Mouse (Mus musculus): ENCODE measurements around the gene Gab2. TPM values are rescaled to one million over a fixed set of nuclear protein-coding genes. Genes with fewer than 3 reads are reported as not detected.

Gab2 gene
- polyA plus RNA-seq, 1 experiment from 2014 or later: 15.2 TPM

DNA sequence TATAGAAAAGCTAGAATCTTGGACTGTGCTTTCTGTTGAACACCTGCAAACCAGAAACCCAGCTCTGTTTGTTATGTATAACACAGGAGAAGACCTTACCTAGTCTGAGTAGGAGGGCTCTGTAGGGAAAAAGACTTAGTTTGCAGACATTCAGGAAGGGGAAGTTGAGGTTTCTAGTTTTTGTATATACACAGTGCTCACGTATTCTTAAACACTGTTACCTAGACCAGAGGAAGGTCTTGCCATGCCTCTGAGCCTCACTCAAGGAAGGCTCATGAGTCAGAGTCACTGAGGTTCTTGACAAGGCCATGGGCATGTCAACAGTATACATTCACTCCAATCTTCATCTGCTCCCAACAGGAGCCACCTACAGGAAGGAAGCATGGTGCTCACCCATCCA lies 189.7 kb downstream of the Gab2 start:
- H3K9me3 ChIP-seq (replicated peaks): no peaks in the 10 kb centered on the region
- no peak overlapping the region for H3K4me2 ChIP-seq
- H3K27ac ChIP-seq (replicated peaks): no peak overlapping the region
- WGBS: 92% methylated on average over 1 of the region's 1 CpGs
- no peaks in the 10 kb centered on the region for H3K4me1 ChIP-seq
- no peaks in the 10 kb centered on the region for H3K27me3 ChIP-seq (replicated peaks)
- ATAC-seq (ENCODE audit: low FRiP score): no peak
- no peak overlapping the region for H3K4me3 ChIP-seq (replicated peaks)
- H3K9ac ChIP-seq (replicated peaks): no peak overlapping the region
- H3K36me3 ChIP-seq: 0 out of 2 replicates have a peak, but pooled peaks cover 3% of the 10 kb centered on the region

DNA sequence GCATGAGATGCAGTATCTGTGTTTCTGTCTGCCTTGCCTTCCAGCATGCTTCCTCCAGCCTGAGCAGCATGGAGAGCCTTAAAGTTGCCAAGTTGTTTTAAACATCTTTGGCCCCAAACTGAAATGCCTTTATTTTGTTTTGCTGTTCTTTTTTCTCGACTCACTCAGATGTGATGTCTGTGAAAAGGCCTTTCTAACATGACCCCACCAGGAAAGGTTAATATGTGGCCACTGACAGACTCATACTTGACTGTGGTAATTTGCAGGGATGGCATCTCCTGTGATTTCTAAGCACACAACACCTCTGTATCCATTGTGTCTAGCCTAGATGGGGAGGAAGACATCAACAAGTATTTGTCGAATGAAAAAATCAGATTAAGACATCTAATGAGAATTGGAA lies 215.6 kb downstream of the Gab2 start:
- no peaks in the 10 kb centered on the region for H3K4me1 ChIP-seq
- no peak for ATAC-seq (ENCODE audit: low FRiP score)
- no peak overlapping the region for H3K4me2 ChIP-seq
- no peaks in the 10 kb centered on the region for H3K9me3 ChIP-seq (replicated peaks)
- no peak overlapping the region for H3K4me3 ChIP-seq (replicated peaks)
- peaks cover 12% of the 10 kb centered on the region for H3K36me3 ChIP-seq
- 60% methylated on average over 2 of the region's 2 CpGs for WGBS
- H3K27me3 ChIP-seq (replicated peaks): no peaks in the 10 kb centered on the region
- no peak overlapping the region for H3K9ac ChIP-seq (replicated peaks)
- H3K27ac ChIP-seq (replicated peaks): no peak overlapping the region

DNA sequence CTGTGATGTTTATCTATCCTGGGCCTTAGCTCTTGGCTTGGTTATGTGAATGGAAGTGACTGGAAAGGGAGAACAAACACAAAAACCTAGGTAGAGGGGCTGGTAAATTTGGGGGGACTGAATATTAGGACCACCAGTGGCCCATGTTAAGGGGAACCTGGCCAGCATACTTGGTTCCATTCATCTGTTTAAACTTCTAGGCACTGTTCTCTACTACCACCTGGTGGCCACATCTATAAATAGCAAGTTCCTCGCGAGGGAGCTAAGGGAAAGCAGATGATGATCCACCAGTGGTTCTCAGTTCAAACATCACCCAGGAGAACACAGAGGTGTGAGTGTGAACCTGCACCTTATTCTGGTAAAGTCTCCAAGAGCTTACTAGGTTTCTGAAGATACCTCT lies 216.1 kb downstream of the Gab2 start:
- H3K36me3 ChIP-seq: peaks cover 16% of the 10 kb centered on the region
- H3K4me3 ChIP-seq (replicated peaks): no peak overlapping the region
- H3K4me1 ChIP-seq: no peaks in the 10 kb centered on the region
- H3K27ac ChIP-seq (replicated peaks): no peak overlapping the region
- H3K9me3 ChIP-seq (replicated peaks): no peaks in the 10 kb centered on the region
- H3K4me2 ChIP-seq: no peak overlapping the region
- peak; percentile 53 for ATAC-seq (ENCODE audit: low FRiP score)
- no peak overlapping the region for H3K9ac ChIP-seq (replicated peaks)
- WGBS: 2% methylated on average over 2 of the region's 2 CpGs
- H3K27me3 ChIP-seq (replicated peaks): no peaks in the 10 kb centered on the region

DNA sequence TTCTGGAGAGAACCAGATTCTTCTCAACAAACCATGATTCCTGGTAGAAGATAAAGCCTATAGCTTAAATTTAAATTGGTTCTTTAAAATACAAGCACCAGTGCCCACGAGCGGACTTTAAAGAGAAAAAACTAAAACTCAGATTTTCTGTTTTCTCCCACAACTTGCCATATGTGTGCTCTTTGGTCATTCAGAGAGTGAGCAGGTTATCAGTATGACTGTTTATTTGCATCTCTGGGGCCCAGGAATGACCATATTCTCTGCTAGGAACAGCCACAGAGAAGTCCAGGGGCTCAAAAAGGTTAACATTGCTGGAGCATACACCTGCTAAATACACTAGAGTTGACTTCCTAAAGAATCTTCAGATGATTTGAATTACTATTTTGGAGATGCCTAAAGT lies 216.9 kb downstream of the Gab2 start:
- Histone ChIP-seq H3K4me2 (no peak overlapping the region), H3K36me3 (peaks cover 25% of the 10 kb centered on the region), H3K27me3 (replicated peaks) (no peaks in the 10 kb centered on the region), H3K9ac (replicated peaks) (no peak overlapping the region), H3K4me1 (no peaks in the 10 kb centered on the region), H3K9me3 (replicated peaks) (no peaks in the 10 kb centered on the region), H3K4me3 (replicated peaks) (no peak overlapping the region), H3K27ac (replicated peaks) (no peak overlapping the region)
- 94% methylated on average over 2 of the region's 2 CpGs for WGBS
- no peak for ATAC-seq (ENCODE audit: low FRiP score)

DNA sequence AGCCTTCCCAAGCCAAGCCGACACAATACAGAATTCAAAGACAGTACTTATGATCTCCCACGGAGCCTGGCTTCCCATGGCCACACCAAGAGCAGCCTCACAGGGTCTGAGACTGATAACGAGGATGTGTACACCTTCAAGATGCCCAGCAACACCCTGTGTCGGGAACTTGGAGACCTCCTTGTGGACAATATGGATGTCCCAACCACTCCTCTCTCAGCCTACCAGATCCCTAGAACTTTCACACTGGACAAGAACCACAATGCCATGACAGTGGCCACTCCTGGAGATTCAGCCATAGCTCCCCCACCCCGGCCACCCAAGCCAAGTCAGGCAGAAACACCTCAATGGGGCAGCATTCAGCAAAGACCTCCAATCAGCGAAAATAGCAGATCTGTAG lies 217.6 kb downstream of the Gab2 start:
- H3K4me1 ChIP-seq: no peaks in the 10 kb centered on the region
- H3K9me3 ChIP-seq (replicated peaks): no peaks in the 10 kb centered on the region
- H3K9ac ChIP-seq (replicated peaks): no peak overlapping the region
- H3K4me3 ChIP-seq (replicated peaks): no peak overlapping the region
- H3K36me3 ChIP-seq: peaks cover 31% of the 10 kb centered on the region
- WGBS: 89% methylated on average over 6 of the region's 6 CpGs
- no peaks in the 10 kb centered on the region for H3K27me3 ChIP-seq (replicated peaks)
- no peak overlapping the region for H3K27ac ChIP-seq (replicated peaks)
- no peak for ATAC-seq (ENCODE audit: low FRiP score)
- H3K4me2 ChIP-seq: no peak overlapping the region

DNA sequence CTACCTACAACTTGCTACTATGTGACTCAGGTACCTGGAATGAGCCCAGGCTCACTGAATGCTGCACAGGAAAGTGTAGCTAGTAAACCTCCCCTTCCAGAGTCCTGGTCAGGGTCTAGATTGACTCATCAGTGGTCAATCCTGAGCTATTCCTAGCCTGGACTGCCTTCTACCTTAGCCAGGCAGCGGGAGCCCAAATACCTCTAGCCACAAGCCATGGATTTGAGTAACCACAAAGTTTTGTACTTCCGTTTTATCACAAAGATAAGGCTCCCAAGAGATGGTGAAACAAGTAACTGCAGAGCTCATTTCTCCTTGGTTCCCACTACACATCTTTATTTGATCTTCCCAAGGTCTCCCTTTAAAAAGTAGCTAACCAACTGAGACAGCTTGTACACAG lies 219.5 kb downstream of the Gab2 start:
- Histone ChIP-seq H3K9me3 (replicated peaks) (no peaks in the 10 kb centered on the region), H3K9ac (replicated peaks) (no peak overlapping the region), H3K27ac (replicated peaks) (no peak overlapping the region), H3K4me2 (no peak overlapping the region), H3K36me3 (peaks cover 49% of the 10 kb centered on the region), H3K4me1 (no peaks in the 10 kb centered on the region), H3K27me3 (replicated peaks) (no peaks in the 10 kb centered on the region), H3K4me3 (replicated peaks) (no peak overlapping the region)
- ATAC-seq (ENCODE audit: low FRiP score): no peak
- 86% methylated on average over 2 of the region's 2 CpGs for WGBS

DNA sequence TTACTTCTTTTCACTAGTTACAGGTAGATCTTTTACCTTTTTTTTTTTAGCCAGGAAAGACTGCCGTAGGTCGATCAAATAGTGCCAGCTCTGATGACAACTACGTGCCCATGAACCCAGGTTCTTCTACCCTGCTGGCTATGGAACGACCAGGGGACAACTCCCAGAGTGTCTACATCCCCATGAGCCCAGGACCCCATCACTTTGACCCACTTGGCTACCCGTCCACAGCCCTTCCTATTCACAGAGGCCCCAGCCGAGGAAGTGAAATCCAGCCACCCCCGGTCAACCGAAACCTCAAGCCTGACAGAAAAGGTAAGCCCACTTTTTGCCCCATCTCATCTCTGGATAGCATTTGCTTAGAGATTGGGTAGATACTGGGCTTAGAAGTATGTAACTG lies 219.9 kb downstream of the Gab2 start:
- no peak overlapping the region for H3K27ac ChIP-seq (replicated peaks)
- 90% methylated on average over 8 of the region's 8 CpGs for WGBS
- no peaks in the 10 kb centered on the region for H3K4me1 ChIP-seq
- H3K36me3 ChIP-seq: peaks cover 49% of the 10 kb centered on the region
- no peak overlapping the region for H3K9ac ChIP-seq (replicated peaks)
- H3K27me3 ChIP-seq (replicated peaks): no peaks in the 10 kb centered on the region
- ATAC-seq (ENCODE audit: low FRiP score): no peak
- H3K9me3 ChIP-seq (replicated peaks): no peaks in the 10 kb centered on the region
- H3K4me3 ChIP-seq (replicated peaks): no peak overlapping the region
- no peak overlapping the region for H3K4me2 ChIP-seq

DNA sequence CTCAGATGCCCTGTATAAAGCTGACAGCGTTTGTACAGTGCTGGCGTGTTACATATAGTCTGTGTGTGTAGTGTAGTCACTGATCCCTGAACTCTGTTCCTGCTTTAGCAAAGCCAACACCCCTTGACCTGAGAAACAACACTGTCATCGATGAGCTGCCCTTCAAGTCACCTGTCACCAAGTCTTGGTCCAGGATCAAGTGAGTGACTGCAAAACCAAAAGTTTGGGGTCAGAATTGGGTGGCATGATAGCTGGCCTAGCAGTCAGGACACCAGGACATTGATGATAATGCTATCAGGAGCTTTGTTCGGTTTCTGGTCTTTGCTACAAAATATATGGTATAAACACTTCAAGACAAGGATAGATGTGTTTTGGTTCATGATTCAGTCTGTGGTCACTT lies 220.9 kb downstream of the Gab2 start:
- H3K4me1 ChIP-seq: no peaks in the 10 kb centered on the region
- H3K4me3 ChIP-seq (replicated peaks): no peak overlapping the region
- H3K4me2 ChIP-seq: no peak overlapping the region
- no peaks in the 10 kb centered on the region for H3K9me3 ChIP-seq (replicated peaks)
- peaks cover 56% of the 10 kb centered on the region for H3K36me3 ChIP-seq
- H3K9ac ChIP-seq (replicated peaks): no peak overlapping the region
- no peak overlapping the region for H3K27ac ChIP-seq (replicated peaks)
- no peak for ATAC-seq (ENCODE audit: low FRiP score)
- 94% methylated on average over 4 of the region's 4 CpGs for WGBS
- no peaks in the 10 kb centered on the region for H3K27me3 ChIP-seq (replicated peaks)

DNA sequence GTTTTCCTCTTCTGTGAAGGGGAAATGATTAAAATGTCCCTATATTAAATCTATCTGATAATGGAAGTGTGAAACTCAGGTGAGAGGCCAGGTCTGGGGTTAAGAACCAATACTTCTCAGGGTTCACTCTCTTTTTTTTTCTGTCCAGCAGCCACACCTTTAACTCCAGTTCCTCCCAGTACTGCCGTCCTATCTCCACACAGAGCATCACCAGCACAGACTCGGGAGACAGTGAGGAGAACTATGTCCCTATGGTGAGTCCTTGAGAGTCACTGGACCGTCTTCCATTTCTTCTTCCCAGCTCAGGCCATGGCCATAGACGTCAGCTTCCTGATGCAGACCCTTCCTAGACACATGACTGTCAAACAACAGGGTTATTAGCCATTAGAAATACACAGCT lies 221.5 kb downstream of the Gab2 start:
- H3K4me2 ChIP-seq: no peak overlapping the region
- H3K36me3 ChIP-seq: peaks cover 60% of the 10 kb centered on the region
- H3K27me3 ChIP-seq (replicated peaks): no peaks in the 10 kb centered on the region
- no peaks in the 10 kb centered on the region for H3K4me1 ChIP-seq
- WGBS: 94% methylated on average over 4 of the region's 4 CpGs
- ATAC-seq (ENCODE audit: low FRiP score): no peak
- H3K4me3 ChIP-seq (replicated peaks): no peak overlapping the region
- H3K27ac ChIP-seq (replicated peaks): no peak overlapping the region
- no peak overlapping the region for H3K9ac ChIP-seq (replicated peaks)
- no peaks in the 10 kb centered on the region for H3K9me3 ChIP-seq (replicated peaks)

DNA sequence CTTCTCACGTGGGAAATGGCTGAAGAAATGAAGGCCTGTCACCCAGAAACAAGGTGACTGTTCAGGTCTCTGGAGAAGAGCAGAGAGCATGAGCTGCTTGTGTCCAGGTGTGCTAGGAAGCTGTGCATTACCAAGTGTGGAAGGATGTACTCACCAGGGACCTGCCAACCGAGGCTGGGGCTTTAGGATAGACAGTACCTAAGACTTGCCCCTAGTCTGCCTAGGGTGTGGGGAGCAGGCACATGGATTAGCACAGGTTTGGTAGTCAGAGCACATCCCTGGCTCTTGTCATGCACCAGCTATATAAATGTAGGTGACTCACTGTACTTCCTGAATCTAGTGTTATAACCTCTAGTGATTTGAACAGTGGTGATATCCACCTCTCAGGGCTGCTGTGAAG lies 222.2 kb downstream of the Gab2 start:
- WGBS: 83% methylated on average over 2 of the region's 2 CpGs

DNA sequence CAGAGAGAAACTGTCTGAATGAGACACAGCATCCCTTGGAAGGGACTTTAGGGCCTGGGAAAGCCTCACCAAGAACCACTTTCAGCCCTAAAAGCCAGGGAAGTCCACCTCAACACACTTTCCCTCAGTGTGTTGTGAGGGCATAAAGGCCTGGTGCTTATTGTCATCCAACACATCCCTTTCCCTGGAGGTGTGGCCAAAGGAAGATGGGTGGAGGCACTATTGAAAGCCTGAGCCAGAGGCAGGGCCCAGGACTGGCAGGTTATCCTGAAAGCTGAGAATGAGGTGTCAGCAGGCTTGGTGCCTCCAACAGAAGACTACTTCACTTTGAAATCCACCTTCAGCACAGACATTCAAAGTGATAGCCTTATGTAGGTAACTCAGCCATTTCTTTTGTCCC lies 223.1 kb downstream of the Gab2 start:
- no peak overlapping the region for H3K9ac ChIP-seq (replicated peaks)
- H3K4me3 ChIP-seq (replicated peaks): no peak overlapping the region
- peaks cover 76% of the 10 kb centered on the region for H3K36me3 ChIP-seq
- no peaks in the 10 kb centered on the region for H3K9me3 ChIP-seq (replicated peaks)
- no peaks in the 10 kb centered on the region for H3K27me3 ChIP-seq (replicated peaks)
- H3K4me2 ChIP-seq: no peak overlapping the region
- no peaks in the 10 kb centered on the region for H3K4me1 ChIP-seq
- H3K27ac ChIP-seq (replicated peaks): no peak overlapping the region
- no peak for ATAC-seq (ENCODE audit: low FRiP score)

More for the DNA sequence above, 222.2 kb downstream of the Gab2 start:
- Histone ChIP-seq H3K9me3 (replicated peaks) (no peaks in the 10 kb centered on the region), H3K27me3 (replicated peaks) (no peaks in the 10 kb centered on the region), H3K27ac (replicated peaks) (no peak overlapping the region), H3K9ac (replicated peaks) (no peak overlapping the region), H3K36me3 (peaks cover 67% of the 10 kb centered on the region), H3K4me1 (no peaks in the 10 kb centered on the region), H3K4me3 (replicated peaks) (no peak overlapping the region), H3K4me2 (no peak overlapping the region)
- ATAC-seq (ENCODE audit: low FRiP score): no peak

DNA sequence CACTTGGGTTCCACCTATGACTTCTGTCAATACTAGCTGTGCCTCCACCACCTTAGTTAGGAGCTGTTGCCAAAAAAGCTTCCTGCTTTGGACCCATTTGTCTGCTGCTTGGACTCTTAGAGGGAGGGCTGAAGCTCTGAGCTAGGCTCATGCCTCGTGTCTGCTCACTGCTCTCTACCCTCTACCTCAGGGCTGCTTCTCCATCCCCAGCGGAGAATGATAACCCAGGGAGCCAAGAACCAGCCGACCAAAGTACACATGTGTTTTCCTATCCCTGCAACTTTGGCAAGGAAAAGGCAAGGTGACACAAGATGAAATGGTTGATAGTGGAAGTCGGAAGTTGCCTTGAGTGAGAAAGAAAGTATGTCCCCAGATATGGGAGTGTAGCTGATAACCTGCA lies 223.8 kb downstream of the Gab2 start:
- H3K27me3 ChIP-seq (replicated peaks): no peaks in the 10 kb centered on the region
- H3K4me3 ChIP-seq (replicated peaks): no peak overlapping the region
- H3K36me3 ChIP-seq: peaks cover 83% of the 10 kb centered on the region
- 91% methylated on average over 4 of the region's 4 CpGs for WGBS
- H3K4me2 ChIP-seq: no peak overlapping the region
- no peak for ATAC-seq (ENCODE audit: low FRiP score)
- no peaks in the 10 kb centered on the region for H3K9me3 ChIP-seq (replicated peaks)
- H3K27ac ChIP-seq (replicated peaks): no peak overlapping the region
- no peaks in the 10 kb centered on the region for H3K4me1 ChIP-seq
- H3K9ac ChIP-seq (replicated peaks): no peak overlapping the region

DNA sequence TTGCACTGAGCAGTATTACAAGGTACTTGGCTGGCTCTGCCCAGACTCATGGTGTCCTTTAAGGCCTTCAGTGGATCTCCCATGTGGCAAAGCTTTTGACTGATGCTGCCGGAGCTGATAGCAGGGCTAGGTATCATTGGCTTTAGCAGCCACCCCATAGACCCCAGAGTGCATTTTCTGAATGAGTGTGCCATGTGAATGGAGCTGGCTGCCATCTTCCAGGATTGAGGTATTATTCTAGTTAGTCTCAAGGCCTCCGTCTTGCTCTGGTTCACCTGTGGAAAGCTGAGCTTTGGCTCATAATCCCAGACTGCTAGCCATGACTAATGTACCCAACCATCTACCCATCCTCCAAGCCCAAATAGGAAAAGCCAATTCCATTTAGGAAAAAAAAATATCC lies 225.4 kb downstream of the Gab2 start:
- Histone ChIP-seq H3K9ac (replicated peaks) (no peak overlapping the region), H3K4me3 (replicated peaks) (no peak overlapping the region), H3K27ac (replicated peaks) (no peak overlapping the region), H3K27me3 (replicated peaks) (no peaks in the 10 kb centered on the region), H3K4me1 (no peaks in the 10 kb centered on the region), H3K36me3 (peaks cover 88% of the 10 kb centered on the region), H3K4me2 (no peak overlapping the region), H3K9me3 (replicated peaks) (no peaks in the 10 kb centered on the region)
- no peak for ATAC-seq (ENCODE audit: low FRiP score)
- 93% methylated on average over 2 of the region's 2 CpGs for WGBS
